Mouse (Mus musculus): ENCODE data around the gene Aunip.

Gene Aunip

GRCm38 (mm10) chr4:134515614-134516013, 4.8 kb downstream of the Aunip start:
- DNase-seq (ENCODE audit: low spot score in 2 of 2): no peak

- DNase-seq (ENCODE audit: low spot score in 2 of 2): no peak
Measured at GRCm38 (mm10) chr4:134516981-134517380, 6.2 kb downstream of the Aunip start.

GRCm38 (mm10) chr4:134517719-134518118, 6.9 kb downstream of the Aunip start:
- no peak for DNase-seq (ENCODE audit: low spot score in 2 of 2)

- no peak for DNase-seq (ENCODE audit: low spot score in 2 of 2)
Measured at GRCm38 (mm10) chr4:134518541-134518940, 7.7 kb downstream of the Aunip start.

GRCm38 (mm10) chr4:134519281-134519680, 8.5 kb downstream of the Aunip start:
- no peak for DNase-seq (ENCODE audit: low spot score in 2 of 2)

DNA sequence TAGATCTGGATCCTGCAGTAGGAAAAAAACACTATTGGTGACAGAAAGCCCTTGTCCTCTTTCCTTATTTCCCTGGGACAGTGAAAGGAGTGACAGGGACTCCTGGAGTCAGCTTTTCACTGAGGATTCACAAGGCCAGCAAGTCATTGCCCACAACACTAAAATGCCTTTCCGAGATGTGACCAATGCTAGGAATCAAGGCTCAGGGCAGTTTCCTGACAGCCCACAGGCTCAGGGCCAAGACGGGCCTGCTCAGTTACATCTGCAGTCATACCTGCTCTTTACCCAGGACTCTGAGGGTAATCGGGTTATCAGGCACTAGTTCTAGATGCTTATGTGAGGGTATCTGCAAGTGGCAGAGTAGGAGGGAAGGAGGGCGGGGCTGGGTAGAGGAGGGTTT, 12.6 kb downstream of the Aunip start:
- DNase-seq (ENCODE audit: low spot score in 2 of 2): no peak

DNA sequence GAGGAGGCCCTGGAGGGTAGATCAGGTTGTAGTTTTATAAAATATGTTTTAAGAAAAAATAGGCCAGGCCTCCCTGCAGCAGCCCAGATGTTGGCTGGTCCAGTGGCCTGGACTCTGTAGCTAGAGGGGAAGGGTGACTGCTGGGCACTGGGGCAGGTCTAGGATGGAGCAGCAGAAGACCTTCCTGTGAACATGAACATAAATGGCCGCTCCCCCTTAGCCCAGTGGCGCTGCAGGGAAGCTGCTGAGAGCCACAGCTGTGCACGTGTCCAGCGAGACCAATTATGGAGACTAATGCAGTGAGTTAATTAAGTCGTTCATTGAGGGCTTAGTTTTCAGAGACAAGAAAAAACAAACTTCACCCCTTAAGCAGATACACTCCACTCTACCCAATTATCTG, 15.0 kb downstream of the Aunip start:
- no peak for DNase-seq (ENCODE audit: low spot score in 2 of 2)

DNA sequence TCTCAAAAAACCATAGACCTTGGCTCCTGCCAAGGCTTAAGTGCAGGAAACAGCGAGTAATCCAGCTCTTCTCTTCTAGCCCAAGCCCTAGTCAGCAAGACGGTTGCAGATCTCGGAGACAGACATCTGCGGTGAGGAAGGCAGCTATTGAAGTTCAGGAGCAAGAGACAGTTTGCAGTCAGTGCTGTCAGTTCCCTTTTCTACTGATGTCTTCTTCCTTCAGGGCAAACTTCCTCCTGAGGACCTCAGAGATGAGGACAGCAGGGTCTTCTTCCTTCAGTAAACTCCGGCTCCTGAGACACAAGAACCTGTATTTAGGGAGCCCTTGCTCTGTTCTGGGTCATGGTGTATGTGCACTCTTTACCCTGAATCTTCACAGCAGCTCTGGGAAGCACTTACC, 15.4 kb downstream of the Aunip start:
- DNase-seq (ENCODE audit: low spot score in 2 of 2): no peak

GRCm38 (mm10) chr4:134532928-134533327, 22.1 kb downstream of the Aunip start:
- DNase-seq (ENCODE audit: low spot score in 2 of 2): no peak

- no peak for DNase-seq (ENCODE audit: low spot score in 2 of 2)
Measured at GRCm38 (mm10) chr4:134533421-134533820, 22.6 kb downstream of the Aunip start.

DNA sequence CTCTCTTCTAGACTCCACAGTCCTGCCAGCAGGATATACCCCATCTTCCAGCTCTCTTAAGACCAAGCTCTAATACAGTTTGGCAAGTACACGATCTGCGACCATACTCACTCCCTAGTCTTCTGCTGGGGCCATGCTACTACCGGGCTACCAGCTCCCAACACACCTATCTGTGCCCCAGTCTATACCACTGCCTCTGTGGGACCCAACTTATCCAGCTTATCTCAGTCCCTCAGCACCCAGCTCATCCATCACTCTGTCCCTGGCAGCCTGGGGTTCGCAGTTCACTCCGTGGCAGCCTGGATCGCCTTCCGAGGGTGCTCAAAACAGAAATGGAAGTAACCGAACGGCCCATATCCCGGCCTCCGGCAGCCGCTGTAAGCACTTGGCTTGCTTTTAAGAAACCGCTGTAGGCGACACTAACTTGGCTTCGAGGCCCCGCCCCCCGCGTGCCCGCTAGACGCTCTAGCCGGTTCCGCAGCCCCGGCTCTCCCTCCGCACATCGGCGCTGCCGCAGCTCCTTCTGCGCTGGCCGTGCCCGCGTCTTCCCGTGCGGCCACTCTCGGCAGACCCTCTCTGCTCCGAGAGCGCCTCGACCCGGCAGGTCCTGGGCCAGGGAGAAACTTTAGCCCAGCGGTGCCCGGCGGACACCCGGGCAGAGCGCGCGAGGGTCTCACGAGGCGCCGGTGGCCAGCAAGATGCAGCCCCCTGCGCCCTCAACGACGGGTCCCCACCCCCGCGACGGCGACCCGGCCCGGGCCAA, 23.5 kb downstream of the Aunip start:
- DNase-seq (ENCODE audit: low spot score in 2 of 2): peak in 1 of 2 experiments; percentile 54

DNA sequence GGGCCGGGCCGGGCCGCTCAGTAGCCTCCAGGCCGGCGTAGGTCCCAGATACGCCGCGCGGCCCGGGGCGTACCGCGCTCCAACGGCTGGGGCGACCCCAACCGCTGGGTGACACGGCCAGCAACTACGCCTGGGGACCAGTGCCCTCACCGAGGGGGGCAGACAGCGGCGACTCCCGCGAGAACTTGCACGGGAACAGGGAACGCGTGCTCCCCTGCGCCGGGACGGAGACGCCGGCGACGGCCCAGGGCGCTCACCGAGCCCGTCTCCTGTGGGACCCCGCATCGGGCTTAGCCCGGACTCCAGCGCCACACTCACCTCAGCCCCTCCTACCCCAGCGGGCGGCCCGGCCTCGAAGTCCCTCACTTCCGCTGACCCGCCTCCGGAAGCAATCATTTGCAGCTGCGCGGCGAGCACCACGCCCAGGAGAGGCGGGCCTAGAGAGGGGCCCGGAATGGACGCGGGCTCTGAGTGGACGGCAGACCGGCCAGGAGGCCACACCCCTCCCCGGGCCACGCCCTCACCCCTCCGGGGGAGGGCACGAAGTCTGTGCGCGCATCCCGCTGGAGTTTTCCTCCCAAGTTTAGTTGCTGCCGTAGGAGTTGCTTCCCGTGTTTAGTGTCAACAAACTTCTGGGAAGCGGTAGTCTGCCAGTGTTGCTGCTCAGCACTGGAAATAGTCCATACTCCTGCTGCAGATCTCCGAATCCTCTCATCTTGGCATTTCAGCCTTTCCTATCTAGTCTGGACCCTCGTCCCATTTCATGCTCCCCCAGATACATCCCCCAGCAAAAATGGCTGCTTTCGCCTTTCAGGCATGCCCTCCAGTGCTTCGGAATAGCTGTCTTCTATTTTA, 24.4 kb downstream of the Aunip start, which contains the start of gene Mtfr1l:
Gene Mtfr1l (minus strand): TSS at position 456 of the 855 bp plus-strand sequence.
- peak; percentile 82 to 93 for DNase-seq (ENCODE audit: low spot score in 2 of 2)

DNA sequence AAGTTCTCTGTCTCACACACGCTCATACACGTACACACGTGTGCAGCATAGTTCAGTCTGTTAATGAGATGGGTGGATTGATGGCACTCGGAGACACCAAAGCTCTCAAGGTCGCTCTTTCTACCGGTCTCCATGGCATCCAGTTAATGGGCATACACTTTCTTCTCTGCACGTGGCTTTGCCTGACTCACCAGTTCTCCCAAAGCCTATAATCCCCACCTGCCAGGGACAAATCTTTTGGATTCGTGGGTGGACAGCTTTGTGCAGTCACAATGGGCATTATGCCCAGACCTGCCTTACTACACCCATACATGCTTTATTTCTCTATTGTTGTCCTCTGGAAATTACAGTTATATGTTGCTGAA, 25.0 kb downstream of the Aunip start:
- DNase-seq (ENCODE audit: low spot score in 2 of 2): no peak

GRCm38 (mm10) chr4:134538997-134539580, 28.3 kb downstream of the Aunip start:
- no peak for DNase-seq (ENCODE audit: low spot score in 2 of 2)

GRCm38 (mm10) chr4:134542726-134543125, 31.9 kb downstream of the Aunip start:
- no peak for DNase-seq (ENCODE audit: low spot score in 2 of 2)

- peak; percentile 98 for DNase-seq (ENCODE audit: low spot score in 2 of 2)
Measured at GRCm38 (mm10) chr4:134543261-134543660, 32.5 kb downstream of the Aunip start.

GRCm38 (mm10) chr4:134546814-134547705, 36.3 kb downstream of the Aunip start:
- no peak for DNase-seq (ENCODE audit: low spot score in 2 of 2)

DNA sequence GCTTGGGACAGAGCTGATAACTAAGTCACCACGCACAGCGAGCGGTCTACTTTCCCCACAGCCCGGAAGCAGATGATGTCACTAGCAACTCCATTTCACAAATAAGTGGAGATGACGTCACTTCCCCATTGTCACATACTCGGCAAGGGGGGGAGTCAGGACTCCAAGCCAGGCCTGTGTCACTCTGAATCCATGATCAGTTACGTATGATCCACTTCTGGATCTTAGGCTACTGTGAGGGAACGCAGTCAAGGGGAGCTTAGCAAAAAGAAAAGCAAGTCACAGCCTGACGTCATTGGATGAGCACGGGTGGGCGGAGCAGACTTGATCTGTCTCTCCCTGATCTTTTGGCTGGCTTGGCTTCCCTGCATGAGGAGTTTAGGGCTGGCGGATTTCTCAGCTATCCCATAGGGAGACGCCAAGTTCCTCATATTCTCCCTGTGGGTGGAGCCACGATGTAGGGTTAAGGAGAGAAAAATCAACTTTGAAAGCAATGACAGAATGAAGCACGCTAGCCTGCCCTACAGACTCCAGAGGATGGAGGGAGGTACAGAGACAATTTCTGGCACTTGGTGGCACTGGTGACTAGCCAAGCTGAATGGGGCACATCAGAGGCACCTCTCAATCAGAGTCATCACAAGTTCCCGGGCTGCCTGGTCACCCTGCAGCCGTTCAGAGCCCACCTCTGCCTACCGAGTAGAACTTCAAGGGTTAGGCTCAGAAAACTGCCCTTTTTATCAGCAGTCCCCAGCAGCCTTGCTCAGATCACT, 37.6 kb downstream of the Aunip start:
- DNase-seq (ENCODE audit: low spot score in 2 of 2): no peak

DNA sequence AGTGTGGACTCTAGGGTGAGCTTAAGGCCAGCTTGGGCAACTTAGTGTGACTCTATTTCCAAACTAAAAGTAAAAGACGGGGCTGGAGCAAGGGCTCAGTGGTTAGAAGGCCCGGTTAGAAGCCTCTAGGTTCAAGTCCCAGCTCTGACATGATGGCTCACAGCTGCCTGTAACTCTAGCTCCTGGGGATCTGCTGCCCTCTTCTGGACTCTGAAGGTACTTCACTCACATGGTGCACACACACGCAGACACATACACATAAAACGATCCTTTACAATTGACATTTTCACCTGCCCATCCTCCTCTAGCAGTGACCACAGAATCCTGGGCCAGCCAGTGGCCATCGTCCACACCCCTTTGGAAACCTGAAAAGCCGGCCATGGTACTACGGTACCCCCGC, 39.1 kb downstream of the Aunip start:
- no peak for DNase-seq (ENCODE audit: low spot score in 2 of 2)

DNA sequence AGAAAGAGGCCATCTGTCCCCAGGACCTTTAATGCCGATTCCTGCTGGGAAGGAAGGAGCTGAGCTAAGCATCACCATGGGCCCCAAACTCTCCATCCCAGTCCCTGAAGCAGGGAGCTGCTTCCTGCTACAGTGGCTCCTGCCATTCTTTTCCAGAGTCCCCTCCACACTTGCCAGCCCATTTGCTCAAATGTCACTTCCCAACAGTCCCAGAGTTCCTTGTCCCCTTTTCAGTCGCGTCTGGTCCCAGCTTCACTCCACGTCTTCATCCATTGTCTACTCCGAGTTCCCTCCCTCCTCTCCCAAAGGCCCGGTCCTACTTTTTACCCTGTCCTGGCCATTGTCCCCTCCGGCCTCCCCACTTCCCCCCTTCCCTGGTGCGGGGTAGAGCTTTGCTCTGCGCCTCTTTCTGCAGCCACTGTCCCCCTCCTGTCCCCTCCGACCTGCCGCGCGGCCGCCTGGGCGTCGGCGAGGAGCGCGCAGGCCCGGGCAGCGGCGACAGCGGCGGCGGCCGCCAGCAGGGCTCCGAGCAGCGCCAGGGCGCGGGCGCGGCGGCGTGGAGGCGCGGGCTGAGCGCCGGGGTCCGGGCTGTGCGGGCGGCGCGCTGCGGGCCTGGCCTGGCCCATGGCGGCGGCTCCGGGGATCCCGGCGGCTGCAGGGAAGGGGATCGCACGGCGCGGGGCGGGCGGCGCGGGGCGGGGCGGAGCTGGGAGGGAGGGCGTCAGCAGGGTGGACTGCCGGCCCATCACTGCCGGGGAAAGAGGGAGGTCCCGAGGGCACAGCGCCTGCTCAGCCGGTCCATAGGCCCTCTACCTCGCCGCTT, 40.9 kb downstream of the Aunip start, which contains the start of gene Selenon:
Gene Selenon (minus strand): TSS at position 673 of the 823 bp plus-strand sequence.
- peak in 1 of 2 experiments; percentile 65 for DNase-seq (ENCODE audit: low spot score in 2 of 2)

Data from cerebellum, postnatal 4 days (tissue).